Mouse (Mus musculus) embryonic facial prominence, embryonic 13.5 days (tissue): ENCODE measurements around the gene Rheb. TPM values are rescaled to one million over a fixed set of nuclear protein-coding genes. Genes with fewer than 3 reads are reported as not detected.

ENCODE experiments used
- ATAC-seq: fragments of 200-750 bp; cut with Nextera tagmentation; 2 replicates; pipeline ENCODE4 v1.8.0; 2017; ENCODE audit warnings: low read depth; ENCODE audit not compliant: insufficient number of reproducible peaks, insufficient read depth, low FRiP score, low TSS enrichment
- H3K27ac ChIP-seq: fragments of 300-500 bp; sonication (generic); 2 replicates; pipeline ENCODE4 v1.5.1; 2015; ENCODE audit warnings: moderate library complexity, mild to moderate bottlenecking, inconsistent platforms
- H3K27me3 ChIP-seq: fragments of 300-500 bp; sonication (generic); 2 replicates; pipeline ENCODE4 v1.6.1; 2015; ENCODE audit warnings: mild to moderate bottlenecking, inconsistent platforms
- H3K36me3 ChIP-seq: fragments of 300-500 bp; sonication (generic); 2 replicates; pipeline ENCODE4 v1.6.1; 2015; ENCODE audit warnings: mild to moderate bottlenecking, inconsistent platforms
- H3K4me1 ChIP-seq: fragments of 300-500 bp; sonication (generic); 2 replicates; pipeline ENCODE4 v1.6.1; 2015; ENCODE audit warnings: inconsistent platforms
- H3K4me2 ChIP-seq: fragments of 300-500 bp; sonication (generic); 2 replicates; pipeline ENCODE4 v1.6.1; 2015; ENCODE audit warnings: moderate library complexity, mild to moderate bottlenecking, inconsistent platforms
- H3K4me3 ChIP-seq: fragments of 300-500 bp; sonication (generic); 2 replicates; pipeline ENCODE4 v1.5.1; 2015; ENCODE audit warnings: mild to moderate bottlenecking, inconsistent platforms
- H3K9ac ChIP-seq: fragments of 300-500 bp; sonication (generic); 2 replicates; pipeline ENCODE4 v1.6.1; 2015; ENCODE audit warnings: mild to moderate bottlenecking, inconsistent platforms
- H3K9me3 ChIP-seq: fragments of 300-500 bp; sonication (generic); 2 replicates; pipeline ENCODE4 v1.6.1; 2016; ENCODE audit warnings: inconsistent platforms
- WGBS: fragments of 180-500 bp; shearing (Covaris S2); methylation state at CpG from one replicate; pipeline ENCODE4 v1.1.7; 2015; ENCODE audit warnings: mixed read lengths; 5-methylcytosine and 5-hydroxymethylcytosine counted together
- polyA plus RNA-seq: library from polyadenylated mRNA; unstranded; fragments of >200 nt; fragmentation: Nextera tagmentation; extraction: Ambion mirVana; gene quantifications from 2 replicates; pipeline ENCODE4 v1.2.1, GENCODE M21; 2015

The Rheb gene
- polyA plus RNA-seq, 1 experiment from 2014 or later: 219 TPM

- Histone ChIP-seq H3K4me2 (no peak overlapping the region), H3K27me3 (no peaks in the 10 kb centered on the region), H3K27ac (no peak overlapping the region), H3K36me3 (peaks cover 56% of the 10 kb centered on the region), H3K9ac (no peak overlapping the region), H3K4me1 (peaks cover 5% of the 10 kb centered on the region; the same call in 1 of the 2 replicates), H3K4me3 (no peak overlapping the region), H3K9me3 (no peaks in the 10 kb centered on the region)
- ATAC-seq: no peak
- 85% methylated on average over 4 of the region's 4 CpGs for WGBS
These were observed 25.2 kb downstream of the Rheb start for GRCm38 (mm10) chr5:24817191-24817590.

GRCm38 (mm10) chr5:24813946-24814345, 28.5 kb downstream of the Rheb start:
- Histone ChIP-seq H3K27me3 (no peaks in the 10 kb centered on the region), H3K9me3 (no peaks in the 10 kb centered on the region), H3K9ac (no peak overlapping the region), H3K27ac (no peak overlapping the region), H3K4me3 (no peak overlapping the region), H3K4me1 (no peaks in the 10 kb centered on the region), H3K4me2 (no peak overlapping the region), H3K36me3 (peaks cover 77% of the 10 kb centered on the region)
- ATAC-seq: no peak
- WGBS: 87% methylated on average over 3 of the region's 3 CpGs

GRCm38 (mm10) chr5:24813005-24813404, 29.4 kb downstream of the Rheb start:
- WGBS: 58% methylated on average over 4 of the region's 4 CpGs
- Histone ChIP-seq H3K4me1 (no peaks in the 10 kb centered on the region), H3K36me3 (peaks cover 83% of the 10 kb centered on the region), H3K9me3 (no peaks in the 10 kb centered on the region), H3K27me3 (no peaks in the 10 kb centered on the region), H3K9ac (no peak overlapping the region), H3K4me3 (no peak overlapping the region), H3K4me2 (no peak overlapping the region), H3K27ac (no peak overlapping the region)
- no peak for ATAC-seq

GRCm38 (mm10) chr5:24805222-24805621, 37.2 kb downstream of the Rheb start:
- Histone ChIP-seq H3K27ac (no peak overlapping the region), H3K9me3 (no peaks in the 10 kb centered on the region), H3K4me3 (no peak overlapping the region), H3K4me1 (no peaks in the 10 kb centered on the region), H3K27me3 (no peaks in the 10 kb centered on the region), H3K4me2 (no peak overlapping the region), H3K9ac (no peak overlapping the region), H3K36me3 (peaks cover 77% of the 10 kb centered on the region)
- WGBS: 74% methylated on average over 6 of the region's 6 CpGs
- no peak for ATAC-seq

- H3K4me1 ChIP-seq: no peaks in the 10 kb centered on the region
- 86% methylated on average over 8 of the region's 8 CpGs for WGBS
- no peak for ATAC-seq
- H3K27ac ChIP-seq: no peak overlapping the region
- no peak overlapping the region for H3K4me3 ChIP-seq
- no peaks in the 10 kb centered on the region for H3K27me3 ChIP-seq
- no peak overlapping the region for H3K9ac ChIP-seq
- H3K4me2 ChIP-seq: no peak overlapping the region
- no peaks in the 10 kb centered on the region for H3K9me3 ChIP-seq
- H3K36me3 ChIP-seq: peaks cover 75% of the 10 kb centered on the region
These were observed 37.8 kb downstream of the Rheb start for GRCm38 (mm10) chr5:24804661-24805060.

- Histone ChIP-seq H3K27me3 (no peaks in the 10 kb centered on the region), H3K4me3 (no peak overlapping the region), H3K27ac (peak overlapping the region; percentile 8; the same call in 1 of the 2 replicates), H3K9ac (no peak overlapping the region), H3K4me1 (peaks cover 2% of the 10 kb centered on the region; the same call in 1 of the 2 replicates), H3K4me2 (no peak overlapping the region), H3K36me3 (peaks cover 54% of the 10 kb centered on the region), H3K9me3 (no peaks in the 10 kb centered on the region)
- ATAC-seq: no peak
- 73% methylated on average over 6 of the region's 6 CpGs for WGBS
These were observed 40.4 kb downstream of the Rheb start for GRCm38 (mm10) chr5:24801841-24802624.

- Histone ChIP-seq H3K9me3 (no peaks in the 10 kb centered on the region), H3K27me3 (no peaks in the 10 kb centered on the region), H3K9ac (no peak overlapping the region), H3K36me3 (peaks cover 38% of the 10 kb centered on the region), H3K4me2 (no peak overlapping the region), H3K27ac (no peak overlapping the region), H3K4me1 (peaks cover 2% of the 10 kb centered on the region; the same call in 1 of the 2 replicates), H3K4me3 (no peak overlapping the region)
- no peak for ATAC-seq
These were observed 42.0 kb downstream of the Rheb start for GRCm38 (mm10) chr5:24800416-24800815.

- Histone ChIP-seq H3K4me1 (peaks cover 2% of the 10 kb centered on the region; the same call in 1 of the 2 replicates), H3K36me3 (peaks cover 22% of the 10 kb centered on the region), H3K4me2 (no peak overlapping the region), H3K9me3 (no peaks in the 10 kb centered on the region), H3K27me3 (no peaks in the 10 kb centered on the region), H3K4me3 (no peak overlapping the region), H3K27ac (no peak overlapping the region), H3K9ac (no peak overlapping the region)
- WGBS: 72% methylated on average over 10 of the region's 10 CpGs
- no peak for ATAC-seq
These were observed 43.8 kb downstream of the Rheb start for GRCm38 (mm10) chr5:24798639-24799038.

- Histone ChIP-seq H3K4me1 (peaks cover 2% of the 10 kb centered on the region; the same call in 1 of the 2 replicates), H3K4me3 (no peak overlapping the region), H3K9ac (no peak overlapping the region), H3K4me2 (no peak overlapping the region), H3K36me3 (peaks cover 17% of the 10 kb centered on the region), H3K27ac (no peak overlapping the region), H3K9me3 (no peaks in the 10 kb centered on the region), H3K27me3 (no peaks in the 10 kb centered on the region)
- WGBS: 48% methylated on average over 7 of the region's 7 CpGs
- no peak for ATAC-seq
These were observed 44.6 kb downstream of the Rheb start for GRCm38 (mm10) chr5:24797858-24798257.

GRCm38 (mm10) chr5:24792961-24793360, 49.5 kb downstream of the Rheb start:
- H3K9ac ChIP-seq: no peak overlapping the region
- H3K27me3 ChIP-seq: no peaks in the 10 kb centered on the region
- WGBS: 62% methylated on average over 7 of the region's 7 CpGs
- H3K4me1 ChIP-seq: peaks cover 2% of the 10 kb centered on the region; the same call in 1 of the 2 replicates
- ATAC-seq: no peak
- no peaks in the 10 kb centered on the region for H3K9me3 ChIP-seq
- no peak overlapping the region for H3K27ac ChIP-seq
- no peaks in the 10 kb centered on the region for H3K36me3 ChIP-seq
- no peak overlapping the region for H3K4me3 ChIP-seq
- no peak overlapping the region for H3K4me2 ChIP-seq

GRCm38 (mm10) chr5:24782957-24783356, 59.5 kb downstream of the Rheb start:
- Histone ChIP-seq H3K4me1 (0 out of 2 replicates have a peak, but pooled peaks cover 5% of the 10 kb centered on the region), H3K36me3 (no peaks in the 10 kb centered on the region), H3K4me3 (no peak overlapping the region), H3K9me3 (peaks cover 7% of the 10 kb centered on the region; the same call in 1 of the 2 replicates), H3K27me3 (peaks cover 21% of the 10 kb centered on the region), H3K4me2 (no peak overlapping the region), H3K27ac (no peak overlapping the region), H3K9ac (no peak overlapping the region)
- WGBS: 90% methylated on average over 4 of the region's 4 CpGs
- no peak for ATAC-seq

- Histone ChIP-seq H3K36me3 (no peaks in the 10 kb centered on the region), H3K27me3 (peaks cover 23% of the 10 kb centered on the region), H3K27ac (no peak overlapping the region), H3K9ac (no peak overlapping the region), H3K9me3 (peaks cover 7% of the 10 kb centered on the region; the same call in 1 of the 2 replicates), H3K4me2 (no peak overlapping the region), H3K4me3 (no peak overlapping the region), H3K4me1 (0 out of 2 replicates have a peak, but pooled peaks cover 5% of the 10 kb centered on the region)
- no peak for ATAC-seq
- 21% methylated on average over 5 of the region's 5 CpGs for WGBS
These were observed 61.4 kb downstream of the Rheb start for GRCm38 (mm10) chr5:24781048-24781447.
